Mouse (Mus musculus): Measurements from ENCODE around the gene Dusp12.

The Dusp12 gene

DNA sequence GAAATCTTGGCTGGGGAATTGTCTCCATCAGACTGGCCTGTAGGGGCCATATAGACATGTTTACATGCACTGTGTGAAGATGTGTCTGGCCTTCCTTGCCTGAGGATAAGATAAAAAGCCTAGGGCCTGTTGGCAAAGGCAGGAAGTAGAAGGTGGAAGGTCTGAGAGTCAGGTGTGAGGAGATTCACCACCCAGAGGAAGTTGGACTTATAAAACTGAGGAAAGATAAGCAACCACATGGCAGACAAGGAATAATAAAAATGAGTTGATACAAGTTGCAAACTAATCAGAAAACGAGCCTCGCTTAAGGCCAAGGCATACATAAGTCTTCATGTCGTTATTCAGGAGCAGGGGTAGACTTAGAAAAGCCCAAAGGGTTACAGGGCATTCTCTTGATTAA lies 9.7 kb downstream of the Dusp12 start:
- CTCF ChIA-PET = interaction anchor here in 1 of 4 experiments (0.6 kb wide), 1 partner anchor 21 kb away, joined by 3 read pairs; no protein-coding TSS in a partner anchor
- POLR2A ChIA-PET = interaction anchor here in 3 of 4 experiments (1.0 to 17.0 kb wide), 6 partner anchors 9 to 484 kb away, joined by 3 to 329 read pairs (median 4); partner anchors contain the start of genes Dusp12 (in 1 of the 3) and Gm26620 (in 1 of the 3)

- ChIA-PET POLR2A (interaction anchor here (0.8 to 17.0 kb wide), 27 partner anchors 8 to 187 kb away, joined by 3 to 329 read pairs (median 4); partner anchors contain the start of genes Dusp12 (in 4 of the 4) and Gm26620 (in 4 of the 4)), CTCF (interaction anchor here in 2 of 4 experiments (1.1 to 2.2 kb wide), 6 partner anchors 12 to 125 kb away, joined by 3 to 10 read pairs (median 6); partner anchors contain the start of genes Dusp12 (in 2 of the 2) and Gm26620 (in 2 of the 2))
Observed at GRCm38 (mm10) chr1:170871961-170872360, 13.4 kb downstream of the Dusp12 start.

DNA sequence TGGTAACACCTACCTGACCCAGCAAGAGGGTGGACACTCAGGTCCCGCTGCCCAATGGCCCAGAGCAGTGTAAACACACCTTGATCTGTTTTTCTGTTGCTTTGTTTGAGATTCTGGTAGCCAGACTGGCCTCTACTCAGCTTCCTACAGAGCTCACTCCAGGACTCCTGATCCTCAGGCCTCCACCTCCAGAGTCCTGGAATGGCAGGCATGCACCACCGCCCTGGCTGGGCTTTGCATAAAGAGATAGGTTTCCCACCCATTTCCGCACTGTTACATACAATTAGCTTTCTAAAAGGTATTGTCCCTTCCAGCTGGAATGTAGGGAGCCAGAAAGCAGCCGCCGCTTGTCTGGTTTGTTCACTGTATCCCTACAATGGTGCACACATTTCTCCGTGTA lies 13.9 kb downstream of the Dusp12 start:
- POLR2A ChIA-PET = interaction anchor here (0.6 to 17.0 kb wide), 32 partner anchors 9 to 696 kb away, joined by 3 to 329 read pairs (median 4); partner anchors contain the start of genes Dusp12 (in 4 of the 4), Gm26620 (in 4 of the 4) and Uap1 (in 1 of the 4)

DNA sequence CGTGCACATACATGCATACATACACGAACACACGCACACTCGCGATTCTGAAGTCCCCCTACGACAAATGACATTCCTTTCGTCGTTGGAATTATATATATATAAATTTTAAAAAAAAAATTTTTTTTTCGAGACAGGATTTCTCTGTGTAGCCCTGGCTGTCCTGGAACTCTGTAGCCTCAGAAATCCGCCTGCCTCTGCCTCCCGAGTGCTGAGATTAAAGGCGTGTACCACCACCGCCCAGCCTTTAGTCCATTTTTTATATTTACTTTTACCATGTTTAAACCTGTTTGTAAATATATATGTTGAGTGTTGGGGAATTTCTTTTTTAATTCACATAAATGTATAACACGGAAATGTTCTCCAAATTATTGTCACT lies 16.4 kb downstream of the Dusp12 start:
- CTCF ChIA-PET = interaction anchor here in 1 of 4 experiments (1.0 kb wide), 2 partner anchors 33 to 413 kb away, joined by 3 to 4 read pairs; no protein-coding TSS in a partner anchor
- POLR2A ChIA-PET = interaction anchor here (0.7 to 17.0 kb wide), 21 partner anchors 9 to 412 kb away, joined by 3 to 329 read pairs (median 7); partner anchors contain the start of genes Dusp12 (in 3 of the 4), Gm26620 (in 3 of the 4) and Ppox (in 1 of the 4)

More for the DNA sequence above, 13.9 kb downstream of the Dusp12 start:
- CTCF ChIA-PET = interaction anchor here in 3 of 4 experiments (0.7 to 2.2 kb wide), 9 partner anchors 12 to 126 kb away, joined by 3 to 10 read pairs (median 5); partner anchors contain the start of genes Dusp12 (in 2 of the 3) and Gm26620 (in 2 of the 3)

GRCm38 (mm10) chr1:170868107-170868904 lies 17.0 kb downstream of the Dusp12 start:
- ChIA-PET CTCF (interaction anchor here in 3 of 4 experiments (0.6 to 1.4 kb wide), 7 partner anchors 17 to 413 kb away, joined by 3 to 6 read pairs (median 4); partner anchors contain the start of genes Dusp12 (in 1 of the 3) and Gm26620 (in 1 of the 3)), POLR2A (interaction anchor here (0.5 to 17.0 kb wide), 59 partner anchors 8 to 601 kb away, joined by 3 to 329 read pairs (median 4); partner anchors contain the start of genes Dusp12 (in 4 of the 4), Gm26620 (in 3 of the 4) and Ppox (in 1 of the 4))

DNA sequence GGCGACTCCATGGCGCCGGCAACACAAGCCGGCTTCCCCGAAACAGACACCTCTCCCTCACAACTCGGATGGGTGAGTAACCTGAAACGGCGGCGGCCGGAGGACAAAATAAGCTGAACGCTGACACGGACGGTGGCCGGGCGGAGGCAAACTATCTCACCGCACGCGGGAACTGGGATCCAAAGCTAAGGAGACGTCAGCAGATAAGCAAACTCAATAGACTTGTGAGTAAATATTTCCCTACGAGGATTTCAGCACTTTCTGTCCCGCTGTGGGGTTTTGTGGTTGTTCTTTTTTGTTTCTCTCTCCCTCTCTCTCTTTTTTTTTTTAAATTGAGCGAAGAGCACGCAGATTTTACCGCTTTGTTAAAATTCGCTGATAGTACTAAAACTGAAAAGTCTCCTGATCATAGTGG lies 17.6 kb downstream of the Dusp12 start, which contains the start of gene Atf6:
Gene Atf6 (minus strand): TSS at position 81 of the 415 bp plus-strand sequence.
- POLR2A ChIA-PET = interaction anchor here (0.7 to 17.0 kb wide), 51 partner anchors 8 to 602 kb away, joined by 3 to 329 read pairs (median 4); partner anchors contain the start of genes Dusp12 (in 4 of the 4) and Gm26620 (in 3 of the 4)

DNA sequence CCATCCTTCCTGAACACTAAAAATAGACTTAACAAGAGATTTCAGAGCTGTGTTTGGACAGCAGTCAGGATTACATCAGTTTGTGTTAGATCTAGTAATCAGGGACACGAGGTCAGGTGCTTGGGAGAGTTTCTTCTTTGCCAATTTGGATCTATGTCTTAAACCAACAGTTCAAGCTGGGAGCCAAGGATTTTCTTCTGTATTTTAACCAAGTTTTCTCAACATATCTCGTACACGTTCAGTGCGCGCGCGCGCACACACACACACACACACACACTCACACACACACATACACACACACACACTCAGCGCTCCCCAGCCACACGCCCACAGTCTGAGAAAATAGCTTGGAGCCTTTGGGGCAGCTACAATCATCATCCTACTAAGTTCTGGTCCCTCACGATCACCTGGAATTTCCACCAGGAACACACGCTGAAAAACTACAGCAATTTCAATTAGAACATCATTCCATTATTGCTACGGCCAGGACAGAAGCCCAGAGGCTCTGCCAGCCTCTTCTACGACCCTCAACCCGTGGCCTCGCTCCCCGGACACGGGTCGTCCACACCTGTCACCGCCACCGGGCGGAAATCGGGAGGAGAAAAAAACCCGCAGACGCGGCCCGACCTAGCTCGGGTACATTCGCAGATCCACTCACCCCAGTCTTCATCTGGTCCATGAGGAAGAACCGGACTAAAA lies 18.2 kb downstream of the Dusp12 start:
- CTCF ChIA-PET = interaction anchor here in 3 of 4 experiments (0.7 to 1.4 kb wide), 4 partner anchors 18 to 34 kb away, joined by 3 to 6 read pairs (median 4); partner anchors contain the start of genes Dusp12 (in 1 of the 3) and Gm26620 (in 1 of the 3)

More for the DNA sequence above, 17.6 kb downstream of the Dusp12 start, which contains the start of gene Atf6:
- CTCF ChIA-PET = interaction anchor here in 2 of 4 experiments (1.3 to 1.4 kb wide), 3 partner anchors 18 to 34 kb away, joined by 4 to 6 read pairs (median 5); partner anchors contain the start of genes Dusp12 (in 1 of the 2) and Gm26620 (in 1 of the 2)

GRCm38 (mm10) chr1:170865406-170865805 lies 19.9 kb downstream of the Dusp12 start:
- ChIA-PET POLR2A (interaction anchor here in 2 of 4 experiments (1.0 to 17.0 kb wide), 3 partner anchors 12 to 25 kb away, joined by 4 to 329 read pairs (median 25); partner anchors contain the start of genes Dusp12 (in 1 of the 2) and Gm26620 (in 1 of the 2)), CTCF (interaction anchor here in 1 of 4 experiments (0.9 kb wide), 1 partner anchor 101 kb away, joined by 3 read pairs; no protein-coding TSS in a partner anchor)

More for the DNA sequence above, 18.2 kb downstream of the Dusp12 start:
- POLR2A ChIA-PET = interaction anchor here (0.7 to 17.0 kb wide), 49 partner anchors 9 to 602 kb away, joined by 3 to 329 read pairs (median 4); partner anchors contain the start of genes Dusp12 (in 3 of the 4) and Gm26620 (in 3 of the 4)

- ChIA-PET POLR2A (interaction anchor here in 1 of 4 experiments (1.1 to 17.0 kb wide), 3 partner anchors 10 to 164 kb away, joined by 4 to 329 read pairs (median 5); partner anchors contain the start of genes Dusp12 and Gm26620), CTCF (interaction anchor here in 2 of 4 experiments (0.6 to 0.9 kb wide), 2 partner anchors 100 to 268 kb away, joined by 3 to 4 read pairs; no protein-coding TSS in a partner anchor)
Observed at GRCm38 (mm10) chr1:170864754-170865153, 20.6 kb downstream of the Dusp12 start.

DNA sequence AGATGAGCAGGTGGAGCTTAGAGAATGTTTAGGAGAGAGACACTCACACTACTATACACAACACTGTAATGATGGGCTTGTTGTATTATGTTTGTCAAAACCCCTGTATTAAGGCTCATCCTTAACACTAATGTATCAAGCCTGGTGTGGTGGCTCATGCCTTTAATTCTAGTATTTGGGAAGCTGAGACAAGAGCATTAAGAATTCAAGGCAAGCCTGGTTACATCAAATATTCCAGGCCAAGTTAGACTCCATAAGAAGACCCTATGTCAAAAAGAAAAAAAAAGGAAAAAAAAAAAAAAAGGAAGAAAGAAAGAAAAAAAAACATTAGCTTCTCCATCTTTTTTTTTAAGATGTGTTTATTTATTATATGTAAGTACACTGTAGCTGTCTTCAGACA lies 21.1 kb downstream of the Dusp12 start:
- ChIA-PET POLR2A (interaction anchor here in 1 of 4 experiments (0.7 to 1.9 kb wide), 3 partner anchors 10 to 164 kb away, joined by 3 to 5 read pairs (median 4); no protein-coding TSS in a partner anchor), CTCF (interaction anchor here in 1 of 4 experiments (0.9 kb wide), 1 partner anchor 100 kb away, joined by 3 read pairs; no protein-coding TSS in a partner anchor)

DNA sequence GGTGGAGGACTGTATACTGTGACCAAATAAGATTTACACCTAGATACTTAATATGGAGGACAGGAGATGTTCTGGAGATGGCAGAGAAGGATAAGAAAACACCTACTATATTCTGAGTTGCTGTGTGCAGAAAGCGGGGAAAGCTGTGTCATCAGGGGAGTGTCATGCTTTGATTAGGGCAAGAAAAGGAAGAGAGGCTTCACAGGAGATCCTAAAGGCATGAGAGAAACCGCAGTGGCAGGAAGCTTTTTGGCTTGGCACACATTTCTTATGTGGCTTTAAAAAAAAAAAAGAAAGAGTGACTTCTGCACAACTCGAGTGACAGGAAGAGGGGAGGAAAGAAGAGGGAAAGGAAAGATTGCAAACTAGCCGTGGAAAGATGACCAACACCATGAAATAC lies 22.3 kb downstream of the Dusp12 start:
- POLR2A ChIA-PET = interaction anchor here in 1 of 4 experiments (0.6 to 1.9 kb wide), 3 partner anchors 12 to 74 kb away, joined by 3 to 5 read pairs (median 3); partner anchors contain the start of gene Dusp12
- CTCF ChIA-PET = no interaction called here

DNA sequence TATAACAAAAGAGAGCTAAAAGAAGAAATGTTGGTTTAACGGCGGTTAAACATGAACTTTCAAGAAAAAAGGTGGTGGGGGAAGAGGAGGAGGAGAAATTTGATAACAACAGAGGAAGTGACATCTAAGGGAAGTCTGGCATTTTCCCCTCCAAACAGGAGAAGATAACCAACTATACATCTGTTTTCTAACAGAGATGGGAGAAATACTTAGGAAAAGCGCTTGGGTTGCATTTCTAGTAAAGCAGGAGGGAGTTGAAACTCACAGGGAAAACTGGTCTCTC lies 23.0 kb downstream of the Dusp12 start:
- CTCF ChIA-PET = no interaction called here

DNA sequence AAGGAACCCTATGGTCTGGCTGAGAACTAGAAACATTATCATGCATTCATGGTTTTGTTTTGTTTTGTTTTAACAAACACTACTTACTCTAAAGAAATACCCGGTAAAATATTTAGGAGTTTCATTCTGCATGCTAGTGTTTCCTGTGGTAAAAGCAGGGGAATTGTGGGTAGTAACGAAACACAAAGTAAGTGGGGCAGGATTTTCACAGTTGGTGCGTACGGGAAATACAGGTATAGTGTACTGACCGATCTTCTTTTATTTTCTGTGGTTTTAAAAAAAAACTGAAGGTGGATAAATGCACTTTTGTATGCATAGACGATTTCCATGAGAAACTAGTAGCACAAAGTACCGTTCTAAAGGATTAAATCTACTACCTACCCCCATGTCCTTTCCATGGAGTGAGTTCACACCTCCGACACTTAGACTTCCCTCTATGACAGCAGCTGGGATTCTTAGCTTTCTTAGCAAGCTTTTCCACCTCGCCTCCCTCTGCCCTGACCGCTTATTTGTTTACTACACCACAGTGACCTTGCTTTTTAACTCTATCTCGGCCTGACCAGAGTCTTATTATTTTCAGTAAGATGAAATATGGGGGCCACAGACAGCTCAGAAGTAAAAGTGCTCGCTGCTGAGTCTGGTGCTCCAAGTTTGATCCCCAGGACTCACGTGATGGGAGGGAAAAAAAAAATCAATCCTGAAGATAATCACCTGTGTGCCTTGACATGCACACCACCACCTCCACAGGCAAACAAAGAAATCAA lies 23.5 kb downstream of the Dusp12 start:
- POLR2A ChIA-PET = interaction anchor here in 1 of 4 experiments (0.7 to 2.4 kb wide), 3 partner anchors 10 to 527 kb away, joined by 3 to 8 read pairs (median 5); no protein-coding TSS in a partner anchor
- CTCF ChIA-PET = no interaction called here

More for the DNA sequence above, 23.0 kb downstream of the Dusp12 start:
- POLR2A ChIA-PET = interaction anchor here in 1 of 4 experiments (0.7 to 2.4 kb wide), 4 partner anchors 9 to 528 kb away, joined by 3 to 8 read pairs (median 4); partner anchors contain the start of gene Dusp12

- POLR2A ChIA-PET = interaction anchor here in 3 of 4 experiments (0.8 to 1.8 kb wide), 4 partner anchors 9 to 13 kb away, joined by 4 to 7 read pairs (median 4); partner anchors contain the start of gene Atf6 (in 1 of the 3)
- CTCF ChIA-PET = interaction anchor here in 2 of 4 experiments (0.5 to 0.8 kb wide), 2 partner anchors 36 to 48 kb away, joined by 3 to 6 read pairs; no protein-coding TSS in a partner anchor
Observed at GRCm38 (mm10) chr1:170858872-170859271, 26.5 kb downstream of the Dusp12 start.

DNA sequence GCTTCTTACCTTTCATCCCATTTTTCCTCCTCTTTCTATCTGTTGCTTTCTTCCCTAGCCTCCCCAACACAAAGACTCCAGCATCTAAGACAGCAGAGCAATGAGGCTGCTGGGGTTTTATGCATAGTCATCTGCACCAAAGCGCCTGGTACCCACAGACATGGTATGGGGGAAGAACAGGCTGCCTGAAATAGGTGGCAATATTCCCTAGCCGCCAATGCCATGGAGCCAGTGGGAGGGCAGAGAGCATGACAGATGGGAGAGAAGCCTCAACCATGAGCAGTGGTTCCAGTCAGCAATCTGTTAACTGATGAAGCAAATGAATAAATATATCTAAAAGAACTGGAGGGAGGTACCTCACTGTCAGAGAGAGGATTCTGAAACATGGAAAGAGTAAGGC lies 28.0 kb downstream of the Dusp12 start:
- CTCF ChIA-PET = no interaction called here
- POLR2A ChIA-PET = interaction anchor here in 2 of 4 experiments (1.0 to 3.3 kb wide), 2 partner anchors 10 kb away, joined by 4 to 24 read pairs; partner anchors contain the start of gene Atf6 (in 2 of the 2)
